Mouse (Mus musculus) cerebellum, adult 8-10 months (tissue): Measurements from ENCODE around the gene Nbeal2.
"Not testable (repeated sequence)": the region's sequence is repeated elsewhere in the genome, so short reads cannot be mapped to it uniquely, and the experiment has no call there.

Experiments used
- DNase-seq: peaks from one replicate; pipeline ENCODE4 v3.0.0; 2022

Gene Nbeal2

GRCm38 (mm10) chr9:110653655-110654461, at the start of gene Nbeal2:
Gene Nbeal2 (minus strand): TSS chr9:110654161.
- peak; percentile 85 for DNase-seq

GRCm38 (mm10) chr9:110702848-110703247, 48.9 kb upstream of the Nbeal2 start:
- DNase-seq: no peak

- no peak for DNase-seq
Measured at GRCm38 (mm10) chr9:110701114-110702032, 47.4 kb upstream of the Nbeal2 start.

- no peak for DNase-seq
Measured at GRCm38 (mm10) chr9:110699574-110699973, 45.6 kb upstream of the Nbeal2 start.

GRCm38 (mm10) chr9:110697465-110697864, 43.5 kb upstream of the Nbeal2 start:
- DNase-seq: no peak

- DNase-seq: no peak
Measured at GRCm38 (mm10) chr9:110696427-110696826, 42.5 kb upstream of the Nbeal2 start.

- DNase-seq: no peak
Measured at GRCm38 (mm10) chr9:110695165-110695755, 41.3 kb upstream of the Nbeal2 start.

GRCm38 (mm10) chr9:110689261-110689779, 35.4 kb upstream of the Nbeal2 start:
- no peak for DNase-seq

- no peak for DNase-seq
Measured at GRCm38 (mm10) chr9:110687846-110688245, 33.9 kb upstream of the Nbeal2 start.

- DNase-seq: no peak
Measured at GRCm38 (mm10) chr9:110687061-110687460, 33.1 kb upstream of the Nbeal2 start.

- DNase-seq: no peak
Measured at GRCm38 (mm10) chr9:110686472-110686871, 32.5 kb upstream of the Nbeal2 start.

GRCm38 (mm10) chr9:110685591-110685990, 31.6 kb upstream of the Nbeal2 start:
- DNase-seq: no peak

- no peak for DNase-seq
Measured at GRCm38 (mm10) chr9:110685187-110685586, 31.2 kb upstream of the Nbeal2 start.

GRCm38 (mm10) chr9:110684100-110684831, 30.3 kb upstream of the Nbeal2 start:
- peak; percentile 82 for DNase-seq

- DNase-seq: no peak
Measured at GRCm38 (mm10) chr9:110683574-110684099, 29.7 kb upstream of the Nbeal2 start.

GRCm38 (mm10) chr9:110682697-110683096, 28.7 kb upstream of the Nbeal2 start:
- not testable (repeated sequence) for DNase-seq

- no peak for DNase-seq
Measured at GRCm38 (mm10) chr9:110682255-110682654, 28.3 kb upstream of the Nbeal2 start.

GRCm38 (mm10) chr9:110681817-110682216, 27.9 kb upstream of the Nbeal2 start:
- no peak for DNase-seq

- no peak for DNase-seq
Measured at GRCm38 (mm10) chr9:110680736-110681507, 27.0 kb upstream of the Nbeal2 start.

- no peak for DNase-seq
Measured at GRCm38 (mm10) chr9:110678886-110679285, 24.9 kb upstream of the Nbeal2 start.

- DNase-seq: no peak
Measured at GRCm38 (mm10) chr9:110676492-110676911, 22.5 kb upstream of the Nbeal2 start.
